Mouse (Mus musculus): Measurements from ENCODE around the gene Amd1.

DNA sequence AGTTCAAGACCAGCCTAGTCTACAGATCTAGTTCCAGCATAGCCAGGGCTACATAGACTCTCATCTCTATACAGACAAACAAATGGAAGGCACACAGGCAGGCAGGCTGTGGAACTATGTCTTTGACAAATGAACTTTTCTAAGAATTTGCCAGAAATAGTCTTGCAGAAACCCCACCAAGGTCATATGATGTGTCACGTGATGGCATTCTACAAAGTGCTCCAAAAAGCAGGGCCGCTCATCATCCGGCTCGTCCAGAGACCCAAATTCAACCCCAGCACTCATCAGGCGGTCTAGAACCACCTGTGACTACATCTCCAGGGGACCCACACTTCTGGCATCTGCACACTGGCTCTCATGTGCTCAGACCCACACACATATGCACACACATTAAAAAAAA lies 64.2 kb downstream of the Amd1 start:
- TF ChIP-seq CTCF (conservative IDR thresholded peaks at IDR 0.05; ENCODE audit: insufficient read depth, insufficient read length, low read depth, low read length): no peak
- TF ChIP-seq POLR2A (IDR thresholded peaks at IDR 0.05; ENCODE audit: low read depth, low read length): no peak
